Mouse (Mus musculus): ENCODE measurements around the gene Rnf167.

The Rnf167 gene

DNA sequence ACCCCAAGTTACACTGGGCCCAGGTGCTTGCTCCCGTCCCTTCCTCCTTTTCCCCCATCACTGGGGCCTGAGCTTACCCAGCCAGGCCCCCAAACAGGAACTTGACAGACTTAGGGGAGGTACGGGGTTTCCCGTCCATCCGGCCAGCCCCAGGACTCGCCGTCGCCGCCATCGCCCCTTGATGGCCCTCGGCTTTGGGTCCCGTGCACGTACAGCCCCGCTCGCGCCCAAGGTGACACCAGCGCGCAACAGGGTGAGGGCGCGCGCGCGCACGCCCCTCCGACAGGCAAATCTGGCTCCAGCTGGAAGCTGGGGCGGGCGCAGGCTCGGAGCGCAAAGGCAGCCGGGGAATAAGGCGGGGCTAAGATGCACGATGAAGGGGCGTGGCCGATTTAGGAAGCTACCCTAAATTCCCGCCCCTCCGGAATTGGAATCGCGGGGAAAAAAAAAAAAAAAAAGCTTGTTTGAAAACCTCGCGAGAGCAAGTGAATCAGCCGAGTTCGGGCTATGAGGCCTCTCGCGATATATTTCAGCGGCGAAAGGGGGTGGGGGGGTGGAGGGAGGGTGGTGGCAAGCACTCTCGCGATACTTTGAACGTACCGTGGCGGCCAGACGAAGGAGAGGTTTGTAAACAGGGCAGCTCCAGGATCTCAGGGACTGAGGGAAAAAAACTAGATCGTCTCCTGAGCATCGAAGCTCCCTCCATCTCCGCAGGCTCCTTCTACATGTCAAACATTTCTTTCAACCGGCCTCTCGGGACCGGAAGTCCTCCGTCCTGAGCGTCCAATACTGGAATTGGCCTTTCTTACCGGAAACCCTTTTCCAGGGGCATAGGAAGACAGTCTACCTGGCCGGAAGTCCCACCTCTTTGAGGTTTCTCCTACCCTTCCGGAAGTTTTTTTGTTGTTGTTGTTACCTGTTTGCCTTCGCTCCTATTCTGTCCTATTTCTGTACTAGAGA, at the start of gene Rnf167, which contains the start of gene Slc25a11:
Gene Rnf167, plus strand, starts transcription at position 545 of the 960 bp plus-strand sequence.
Gene Slc25a11, minus strand, starts transcription at position 789 of the 960 bp plus-strand sequence.
- peak; percentile 99 for DNase-seq (ENCODE audit: low spot score)

DNA sequence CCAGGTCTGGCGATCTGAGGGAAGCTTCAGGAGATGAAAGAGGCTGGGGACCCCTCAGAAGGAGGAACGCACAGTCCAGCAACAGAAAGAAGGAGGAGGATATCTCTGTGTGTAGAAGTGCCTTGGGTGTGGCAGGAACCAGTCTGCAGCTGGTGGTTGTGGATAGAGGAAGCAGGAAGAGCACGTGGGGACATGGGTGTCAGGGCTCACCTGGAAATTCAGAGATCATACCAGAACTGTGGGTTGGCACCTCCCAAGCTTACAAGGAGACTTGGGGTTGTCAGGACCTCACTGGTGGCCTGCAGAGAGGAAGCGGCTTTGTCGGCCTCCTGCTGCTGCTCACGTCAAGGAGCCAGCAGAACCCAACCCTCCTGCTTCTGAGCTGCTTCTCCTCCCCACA, 49.7 kb upstream of the Rnf167 start:
- no peak for DNase-seq (ENCODE audit: low spot score)

DNA sequence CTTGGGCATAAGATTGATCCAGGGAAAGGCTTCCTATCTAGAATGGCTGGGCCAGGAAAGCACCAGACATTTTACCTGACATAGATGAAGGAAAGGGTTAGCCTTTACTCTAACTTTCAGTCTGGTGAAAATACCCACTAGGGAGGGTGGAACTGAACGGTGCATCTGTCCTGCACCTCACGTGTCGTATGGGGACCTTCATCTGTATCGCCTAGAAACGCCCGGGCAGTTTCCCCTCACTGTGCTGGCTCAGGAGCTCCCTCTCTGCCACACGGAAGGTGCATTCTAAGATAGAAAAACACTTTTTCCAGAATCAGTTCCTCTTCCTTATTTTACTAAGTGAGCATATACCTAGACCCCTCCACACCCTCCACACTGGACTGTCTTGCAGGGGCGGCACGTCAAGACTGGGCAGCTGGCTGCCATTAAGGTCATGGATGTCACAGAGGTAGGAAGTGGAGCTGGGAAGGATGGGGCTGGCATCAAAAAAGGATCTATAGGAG, 48.5 kb upstream of the Rnf167 start:
- no peak for DNase-seq (ENCODE audit: low spot score)

DNA sequence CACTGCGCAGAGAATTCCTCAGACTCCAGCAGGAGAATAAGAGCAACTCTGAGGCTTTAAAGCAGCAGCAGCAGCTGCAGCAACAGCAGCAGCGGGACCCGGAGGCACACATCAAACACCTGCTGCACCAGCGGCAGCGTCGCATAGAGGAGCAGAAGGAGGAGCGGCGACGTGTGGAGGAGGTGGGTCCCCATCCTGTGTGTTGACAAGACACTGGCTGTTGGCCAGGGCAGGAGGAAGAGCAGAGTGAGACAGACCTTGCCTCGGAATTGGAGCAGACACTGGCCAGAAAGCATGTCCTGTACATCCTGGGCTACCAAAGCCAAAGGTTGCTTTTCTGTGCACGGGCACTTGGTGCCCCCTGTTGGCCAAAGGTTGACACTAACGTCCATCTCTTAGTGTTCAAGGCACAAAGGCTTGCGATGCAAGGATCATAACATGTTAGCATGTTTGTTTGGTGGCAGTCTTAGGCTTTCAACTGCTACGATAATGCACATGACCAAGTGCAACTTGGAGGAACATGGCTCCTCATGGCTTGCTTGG, 41.9 kb upstream of the Rnf167 start:
- peak; percentile 69 for DNase-seq (ENCODE audit: low spot score)

DNA sequence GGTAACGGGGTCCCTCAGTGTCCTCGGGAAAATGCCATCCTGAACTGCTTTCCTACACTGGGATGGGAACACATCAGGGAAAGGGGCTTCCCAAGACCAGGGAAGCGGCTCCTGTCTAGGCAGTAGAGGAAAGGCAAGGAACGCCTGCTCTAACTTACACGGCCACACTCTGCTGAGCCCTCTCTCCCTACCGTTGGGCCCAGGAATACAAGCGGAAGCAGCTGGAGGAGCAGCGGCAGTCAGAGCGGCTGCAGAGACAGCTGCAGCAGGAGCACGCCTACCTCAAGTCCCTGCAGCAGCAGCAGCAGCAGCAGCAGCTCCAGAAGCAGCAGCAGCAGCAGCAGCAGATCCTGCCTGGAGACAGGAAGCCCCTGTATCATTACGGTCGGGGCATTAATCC, 40.3 kb upstream of the Rnf167 start:
- no peak for DNase-seq (ENCODE audit: low spot score)

DNA sequence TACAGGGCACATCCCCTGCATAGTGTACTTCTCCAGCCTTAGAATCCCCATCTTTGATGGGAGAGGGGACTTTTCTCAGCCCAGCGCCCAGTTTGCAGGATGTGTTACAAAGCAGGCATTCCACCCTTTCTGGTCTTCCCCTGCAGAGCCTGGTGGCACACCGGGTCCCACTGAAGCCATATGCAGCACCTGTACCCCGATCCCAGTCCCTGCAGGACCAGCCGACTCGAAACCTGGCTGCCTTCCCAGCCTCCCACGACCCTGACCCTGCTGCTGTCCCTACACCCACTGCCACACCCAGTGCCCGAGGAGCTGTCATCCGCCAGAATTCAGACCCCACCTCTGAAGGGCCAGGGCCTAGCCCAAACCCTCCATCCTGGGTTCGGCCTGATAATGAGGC, 39.4 kb upstream of the Rnf167 start:
- no peak for DNase-seq (ENCODE audit: low spot score)

DNA sequence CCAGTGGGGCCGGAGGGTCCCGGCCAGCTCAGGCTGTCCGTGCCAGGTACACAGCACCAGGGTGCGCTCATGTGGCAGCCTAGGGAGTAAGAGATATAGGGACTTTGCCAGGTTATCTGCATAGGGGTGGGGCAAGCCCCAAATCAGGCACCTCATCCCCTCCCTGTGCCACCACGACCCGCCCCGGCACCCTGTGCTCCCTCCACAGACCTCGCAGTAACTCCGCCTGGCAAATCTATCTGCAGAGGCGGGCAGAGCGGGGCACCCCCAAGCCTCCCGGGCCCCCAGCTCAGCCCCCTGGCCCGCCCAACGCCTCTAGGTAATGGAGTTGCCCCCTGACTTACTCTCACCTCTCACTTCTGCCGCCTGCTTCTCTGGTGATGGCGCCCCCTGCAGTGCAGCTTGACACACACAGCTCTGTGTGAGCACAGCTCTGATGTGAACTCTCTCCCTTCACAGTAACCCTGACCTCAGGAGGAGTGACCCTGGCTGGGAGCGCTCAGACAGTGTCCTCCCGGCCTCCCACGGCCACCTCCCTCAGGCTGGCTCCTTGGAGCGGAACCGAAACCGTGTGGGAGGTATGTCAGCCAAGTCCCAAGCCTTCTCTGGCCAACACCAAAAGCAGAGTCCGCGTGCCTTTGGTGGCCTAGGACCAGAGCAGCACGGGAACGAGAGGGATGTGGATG, 38.5 kb upstream of the Rnf167 start:
- DNase-seq (ENCODE audit: low spot score), result no peak

DNA sequence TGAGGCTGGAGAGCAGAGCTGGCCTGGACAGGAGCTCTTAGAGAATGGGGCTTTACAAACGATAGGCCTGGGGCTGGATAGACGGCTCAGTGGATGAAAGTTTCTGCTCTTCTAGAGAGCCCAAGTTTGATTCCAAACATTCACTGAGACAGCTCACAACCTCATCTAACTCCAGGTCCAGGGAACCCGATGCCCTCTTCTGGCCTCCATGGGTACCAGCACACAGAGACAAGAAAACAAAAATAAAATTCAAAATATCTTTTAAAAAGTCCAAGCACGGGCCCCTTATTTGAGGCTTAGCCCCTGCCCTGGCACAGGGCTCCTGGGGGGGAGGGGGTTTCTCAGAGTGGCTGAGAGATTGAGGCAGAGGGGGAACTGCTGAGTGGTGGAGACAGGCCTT, 36.3 kb upstream of the Rnf167 start:
- DNase-seq (ENCODE audit: low spot score), result no peak

DNA sequence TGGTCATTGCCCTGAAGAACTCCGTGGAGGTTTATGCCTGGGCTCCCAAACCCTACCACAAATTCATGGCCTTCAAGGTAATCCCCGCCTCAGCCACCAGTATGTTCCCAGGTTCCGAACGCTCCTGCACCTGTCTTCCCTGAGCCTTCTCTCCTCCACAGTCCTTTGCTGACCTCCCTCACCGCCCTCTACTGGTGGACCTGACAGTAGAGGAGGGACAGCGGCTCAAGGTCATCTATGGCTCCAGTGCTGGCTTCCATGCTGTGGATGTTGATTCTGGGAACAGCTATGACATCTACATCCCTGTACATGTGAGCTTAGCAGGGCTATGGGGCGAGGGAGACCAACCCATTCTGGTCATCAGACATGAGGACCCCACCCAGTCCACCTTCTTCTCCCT, 34.5 kb upstream of the Rnf167 start:
- no peak for DNase-seq (ENCODE audit: low spot score)

DNA sequence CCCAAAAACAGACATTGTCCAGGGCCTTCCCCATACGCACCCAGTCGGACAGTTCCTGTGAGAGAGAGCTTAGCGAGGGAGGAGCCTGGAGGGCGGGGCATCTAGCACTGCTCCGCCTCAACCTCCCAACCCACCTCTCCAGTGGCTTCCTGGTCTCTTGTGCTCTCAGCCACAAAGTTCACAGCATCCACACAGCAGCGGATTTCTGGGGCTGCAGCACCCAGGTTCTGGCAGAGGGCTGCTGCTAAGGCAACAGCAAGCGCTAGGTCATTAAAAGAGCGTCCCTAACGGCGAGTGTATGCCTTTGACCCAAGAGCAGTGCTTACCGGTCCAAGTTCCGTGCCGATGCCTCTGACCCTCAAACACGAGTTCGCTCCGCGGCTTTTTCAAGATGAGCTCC, 32.0 kb upstream of the Rnf167 start:
- peak; percentile 66 for DNase-seq (ENCODE audit: low spot score)

DNA sequence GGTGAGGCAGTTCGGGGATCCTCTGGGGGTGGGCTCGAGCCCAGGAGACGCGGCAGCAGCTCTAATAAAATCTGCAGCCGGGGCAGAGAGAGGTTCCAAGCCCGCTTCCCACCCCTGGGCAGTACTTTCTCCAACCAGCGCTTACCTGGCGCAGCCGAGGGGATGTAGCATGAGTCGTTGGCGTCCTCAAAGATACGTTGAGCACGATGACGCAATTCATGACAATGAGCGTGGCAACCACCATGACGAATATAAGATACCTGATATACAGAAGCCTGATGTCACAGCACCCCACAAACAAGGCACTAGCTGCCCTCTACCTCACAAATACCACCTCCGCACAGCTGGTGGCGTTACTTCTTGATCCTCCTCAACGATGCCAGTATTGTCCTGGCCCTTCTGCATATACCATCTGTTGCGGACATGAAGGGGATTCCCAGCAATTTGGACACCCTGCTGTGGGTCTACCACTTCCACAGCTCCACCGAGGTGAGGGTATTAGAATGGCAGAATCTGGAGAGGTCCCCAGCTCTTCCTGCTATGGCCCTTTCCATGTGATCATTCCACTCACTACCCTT, 31.4 kb upstream of the Rnf167 start, which contains the start of gene 4930544D05Rik:
Gene 4930544D05Rik, plus strand, starts transcription at position 333 of the 578 bp plus-strand sequence.
- DNase-seq (ENCODE audit: low spot score), result no peak

DNA sequence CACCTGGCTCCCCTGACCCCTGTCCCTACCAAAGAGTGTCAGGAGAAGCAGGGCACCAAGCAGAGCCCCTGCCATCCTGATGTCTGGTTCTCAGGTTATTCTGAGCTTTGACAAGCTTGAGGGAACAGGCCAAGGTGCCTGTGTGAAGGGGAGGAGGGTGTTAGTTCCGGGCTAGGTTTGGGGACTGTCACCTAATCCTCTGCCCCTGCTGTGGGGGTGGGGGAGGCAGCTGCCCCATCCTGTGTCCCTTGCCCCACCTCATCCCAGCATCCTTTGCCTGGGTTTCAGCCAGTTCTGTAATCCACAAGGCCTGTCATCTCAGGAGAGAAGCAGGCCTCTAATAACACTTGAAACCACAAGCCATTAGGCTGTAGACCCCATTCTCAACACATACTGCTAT, 27.9 kb upstream of the Rnf167 start, which contains the start of gene Chrne:
Gene Chrne, minus strand, starts transcription at position 116 of the 400 bp plus-strand sequence.
- DNase-seq (ENCODE audit: low spot score), result no peak

DNA sequence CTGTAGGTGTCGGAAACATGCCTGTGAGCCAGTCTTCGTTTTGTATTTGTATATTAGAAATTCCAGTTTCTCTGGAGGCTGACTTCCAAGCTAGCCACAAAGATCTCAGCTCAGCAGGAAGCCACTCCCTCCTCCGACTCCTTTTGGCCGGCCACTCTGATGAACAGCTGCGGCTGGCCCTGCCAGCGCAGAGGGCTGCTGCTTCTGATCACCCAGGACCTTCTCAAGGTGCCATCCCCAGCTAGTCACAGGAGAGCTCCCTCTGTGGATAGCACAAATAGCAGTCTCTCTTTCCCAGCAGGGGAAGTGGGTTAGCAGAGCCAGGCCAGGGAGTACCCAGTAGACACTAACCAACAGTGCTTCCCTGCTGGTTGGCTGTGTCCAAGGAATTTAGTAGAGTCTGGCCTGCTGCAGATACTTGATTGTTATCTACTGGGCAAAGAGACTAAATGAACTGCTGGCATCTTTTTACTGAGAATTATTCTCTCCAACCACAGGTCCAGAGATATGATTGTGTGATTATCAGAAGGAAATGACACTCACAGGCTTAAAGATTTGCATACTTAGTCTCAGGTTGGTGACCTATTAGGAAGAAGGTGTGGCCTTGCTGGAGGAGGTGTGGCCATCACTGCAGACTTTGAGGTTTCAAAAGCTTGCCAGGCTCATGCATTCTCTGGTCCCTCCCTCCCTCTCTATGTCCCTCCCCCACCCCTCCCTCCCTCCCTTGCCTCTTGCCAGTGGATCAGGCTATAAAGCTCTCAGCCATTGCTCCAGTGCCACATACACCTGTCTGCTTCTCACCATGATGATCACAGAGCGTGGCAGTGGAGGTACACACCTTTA, 24.8 kb upstream of the Rnf167 start:
- no peak for DNase-seq (ENCODE audit: low spot score)

DNA sequence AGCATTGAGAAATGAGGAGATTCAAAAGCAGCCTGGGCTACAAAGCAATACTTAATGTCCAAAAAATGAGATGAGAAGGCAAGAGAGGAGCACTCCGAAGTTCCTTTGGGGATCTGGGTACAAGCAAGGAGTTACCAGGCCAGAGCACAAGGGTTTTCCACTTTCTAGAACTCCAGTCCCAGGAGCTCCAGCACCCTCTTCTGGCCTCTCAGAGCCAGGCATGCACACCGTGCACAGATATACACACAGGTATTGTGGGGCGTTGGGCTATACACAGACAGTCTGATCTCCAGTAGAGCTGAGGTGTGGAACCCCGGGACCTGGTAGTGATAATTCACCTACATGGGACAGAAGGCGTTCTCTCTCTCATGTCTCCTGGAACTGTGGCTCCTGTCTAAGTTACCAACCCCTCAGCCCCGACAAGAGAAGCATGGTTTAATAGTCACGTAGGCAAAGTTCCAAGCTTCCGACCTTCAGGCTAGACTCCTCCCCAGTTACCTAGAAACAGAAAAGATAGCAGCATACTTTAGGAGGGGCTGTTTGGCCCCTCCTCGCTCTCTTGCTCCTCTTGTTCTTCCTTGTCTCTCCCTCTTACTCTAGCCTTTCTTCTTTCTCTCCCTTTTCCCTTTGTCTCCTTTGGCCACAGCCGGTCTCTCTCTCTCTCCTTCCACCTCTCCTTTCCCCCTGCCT, 23.8 kb upstream of the Rnf167 start:
- no peak for DNase-seq (ENCODE audit: low spot score)

DNA sequence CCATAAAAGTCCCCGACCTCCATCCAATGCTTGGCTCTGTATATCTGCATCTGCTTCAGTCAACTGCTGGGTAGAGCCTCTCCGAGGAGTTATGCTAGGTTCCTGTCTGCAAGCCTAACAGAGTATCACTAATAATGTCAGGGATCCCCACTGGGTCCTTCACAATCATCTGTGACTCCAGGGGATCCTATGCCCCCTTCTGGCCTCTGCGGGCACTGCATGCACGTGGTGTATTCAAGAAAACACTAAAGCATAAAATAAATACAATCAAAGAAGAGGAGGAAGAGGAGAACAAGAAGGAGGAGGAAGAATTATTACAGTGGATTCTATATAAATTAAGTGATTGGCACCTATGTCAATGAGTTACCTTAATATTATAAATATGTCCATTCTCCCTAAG, 21.6 kb upstream of the Rnf167 start:
- peak; percentile 62 for DNase-seq (ENCODE audit: low spot score)

DNA sequence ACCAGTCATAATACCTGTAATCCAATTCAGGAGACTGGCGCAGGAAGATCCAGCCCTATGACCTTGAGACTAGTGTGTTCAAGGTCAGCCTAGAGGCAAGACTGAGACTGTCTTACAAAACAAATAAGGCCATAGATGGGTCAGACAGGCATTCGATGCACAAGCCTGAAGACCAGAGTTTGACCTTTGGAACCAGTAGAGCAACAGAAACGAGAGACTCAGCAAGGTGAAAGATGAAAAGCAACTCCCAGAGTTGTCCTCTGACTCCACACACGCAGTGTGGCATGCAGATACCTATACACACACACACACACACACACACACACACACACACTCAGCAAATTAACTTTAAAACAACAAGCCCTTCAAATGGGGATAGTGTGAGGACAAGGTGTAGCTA, 20.2 kb upstream of the Rnf167 start:
- DNase-seq (ENCODE audit: low spot score), result no peak

DNA sequence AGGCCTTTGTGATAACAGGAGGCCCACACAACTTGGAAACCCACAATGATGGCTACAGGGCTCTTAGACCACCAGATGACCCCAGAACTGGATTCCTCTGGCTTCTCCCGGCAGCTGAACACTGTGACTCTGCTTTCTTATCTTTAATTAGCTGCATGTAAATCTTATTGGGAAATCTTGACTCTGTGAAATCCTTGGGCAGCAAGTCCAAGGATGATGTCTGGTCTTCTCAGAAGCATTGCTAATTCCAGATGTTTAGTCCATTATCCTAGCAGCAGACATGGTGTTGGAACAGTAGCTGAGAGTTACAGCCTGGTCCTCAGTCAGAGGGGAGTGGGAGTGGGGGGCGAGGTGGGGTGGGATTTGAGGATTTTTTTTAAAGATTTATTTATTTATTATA, 18.6 kb upstream of the Rnf167 start:
- no peak for DNase-seq (ENCODE audit: low spot score)

DNA sequence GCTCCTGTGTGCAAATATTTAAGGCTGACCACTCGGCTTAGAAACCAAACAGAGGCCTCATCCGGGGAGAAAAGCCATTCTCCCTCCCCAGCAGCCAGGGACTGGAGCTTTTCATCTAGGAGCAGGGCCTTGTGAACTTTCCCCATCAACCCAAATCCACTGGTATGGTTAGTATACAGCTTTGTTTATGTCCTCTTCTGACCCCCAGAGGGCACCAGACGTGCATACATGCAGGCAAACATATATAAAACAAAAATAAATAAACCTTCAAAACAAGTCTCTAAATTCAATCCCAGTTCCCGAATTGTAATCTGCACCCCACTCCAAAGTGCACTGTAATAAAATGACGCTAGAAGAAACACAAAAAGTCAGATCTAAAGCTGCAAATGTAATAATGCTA, 17.5 kb upstream of the Rnf167 start:
- DNase-seq (ENCODE audit: low spot score), result no peak

DNA sequence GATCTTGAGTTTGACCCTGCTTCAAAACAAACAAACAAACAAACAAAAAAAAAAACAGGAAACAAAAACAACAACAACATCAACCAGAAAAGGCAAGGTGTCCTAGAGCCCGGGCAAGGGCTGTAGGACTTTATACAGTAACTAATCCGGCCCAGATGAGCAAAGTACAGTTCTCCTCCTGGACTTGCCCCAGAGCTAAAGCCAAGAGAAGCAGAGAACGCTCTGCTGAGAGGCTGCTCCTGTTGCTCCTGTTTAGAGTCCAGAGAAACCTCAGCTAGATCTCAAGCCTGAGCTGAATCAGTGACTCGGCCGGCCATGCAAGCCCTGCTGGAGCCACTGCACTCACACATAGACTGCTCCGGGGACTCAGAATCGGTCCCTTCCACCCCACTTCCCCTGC, 16.9 kb upstream of the Rnf167 start:
- DNase-seq (ENCODE audit: low spot score), result no peak

DNA sequence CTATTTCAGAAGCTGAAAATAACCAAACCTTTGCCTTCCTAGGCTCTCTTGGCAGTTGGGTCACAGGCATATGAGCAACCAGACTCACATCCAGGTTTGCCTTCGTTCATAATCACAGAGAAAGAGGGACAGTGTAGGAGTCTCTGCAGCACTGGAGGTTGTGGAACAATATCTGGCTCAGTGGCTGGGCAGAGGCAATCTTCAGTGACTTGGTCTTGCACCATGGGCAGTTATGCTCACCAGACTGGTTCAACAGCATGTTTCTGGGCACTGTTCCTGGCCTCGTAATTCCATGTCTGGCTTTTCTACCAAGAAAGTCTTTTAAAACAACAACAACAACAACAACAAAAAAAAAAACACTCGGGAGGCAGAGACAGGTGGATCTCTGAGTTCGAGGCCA, 11.4 kb upstream of the Rnf167 start:
- DNase-seq (ENCODE audit: low spot score), result no peak

DNA sequence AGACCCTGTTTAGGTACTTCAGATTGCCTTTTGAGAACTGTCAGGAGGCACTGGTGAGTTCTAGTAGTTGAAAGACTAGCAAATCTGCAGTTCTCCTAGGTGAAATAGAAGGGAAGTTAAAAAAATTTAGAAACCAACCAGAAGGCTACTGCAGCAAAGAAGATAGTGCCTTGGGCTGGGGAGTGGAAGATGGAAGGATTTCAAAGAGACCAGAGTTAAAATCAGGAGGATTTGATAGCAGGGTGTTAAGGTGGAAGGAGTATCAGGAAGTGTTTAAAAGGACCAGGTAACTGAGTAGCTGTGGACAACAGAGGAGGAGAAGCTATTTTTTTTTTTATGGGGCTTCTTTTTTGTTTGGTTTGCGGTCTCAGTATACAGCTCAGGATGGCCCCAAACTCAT, 9.3 kb upstream of the Rnf167 start:
- no peak for DNase-seq (ENCODE audit: low spot score)

All from c-Kit-positive CD71-positive TER-119-positive erythroid progenitor cells, embryonic 14.5 days (primary cell).